Mouse (Mus musculus): ENCODE data around the gene Arrdc2. TPM values are rescaled to one million over a fixed set of nuclear protein-coding genes. Genes with fewer than 3 reads are reported as not detected.

Arrdc2 gene
- polyA plus RNA-seq, 2 experiments = 8.6 to 21.5 TPM

- H3K27me3 ChIP-seq (ENCODE audit: control insufficient read depth, insufficient read depth, low read length) = no peaks in the 10 kb centered on the region
- no peak overlapping the region for H3K27ac ChIP-seq (replicated peaks; ENCODE audit: low read depth, low read length)
- H3K4me1 ChIP-seq (ENCODE audit: control insufficient read depth, insufficient read depth, low read length) = 0 out of 2 replicates have a peak, but pooled peaks cover 3% of the 10 kb centered on the region
- H3K4me3 ChIP-seq (replicated peaks; ENCODE audit: low read length) = no peak overlapping the region
- peaks cover 18% of the 10 kb centered on the region; the same call in 1 of the 2 replicates for H3K36me3 ChIP-seq (ENCODE audit: control insufficient read depth, insufficient read depth, low read length)
- H3K4me2 ChIP-seq (replicated peaks; ENCODE audit: low read depth, low read length, severe bottlenecking) = no peak overlapping the region
- TF ChIP-seq POLR2A (IDR thresholded peaks at IDR 0.05; ENCODE audit: borderline replicate concordance, extremely low read depth, insufficient read depth, insufficient read length) = no peak
- no peaks in the 10 kb centered on the region for H3K9me3 ChIP-seq (ENCODE audit: control insufficient read depth, low read length)
- ATAC-seq (ENCODE audit: low FRiP score, low read depth) = no peak
- no peak for DNase-seq (ENCODE audit: low spot score)
- H3K9ac ChIP-seq (ENCODE audit: low read depth, low read length, severe bottlenecking) = no peak overlapping the region
- 85% methylated on average over 12 of the region's 12 CpGs for WGBS
These were observed 2.9 kb downstream of the Arrdc2 start for GRCm38 (mm10) chr8:70836666-70837065.

GRCm38 (mm10) chr8:70834071-70834470, 5.4 kb downstream of the Arrdc2 start:
- 98% methylated on average over 3 of the region's 3 CpGs for WGBS
- H3K4me1 ChIP-seq (ENCODE audit: control insufficient read depth, insufficient read depth, low read length) = no peaks in the 10 kb centered on the region
- ATAC-seq (ENCODE audit: low FRiP score, low read depth) = no peak
- H3K27me3 ChIP-seq (ENCODE audit: control insufficient read depth, insufficient read depth, low read length) = no peaks in the 10 kb centered on the region
- no peak overlapping the region for H3K27ac ChIP-seq (replicated peaks; ENCODE audit: low read depth, low read length)
- H3K9me3 ChIP-seq (ENCODE audit: control insufficient read depth, low read length) = no peaks in the 10 kb centered on the region
- peaks cover 18% of the 10 kb centered on the region; the same call in 1 of the 2 replicates for H3K36me3 ChIP-seq (ENCODE audit: control insufficient read depth, insufficient read depth, low read length)
- H3K4me3 ChIP-seq (replicated peaks; ENCODE audit: low read length) = no peak overlapping the region
- no peak overlapping the region for H3K9ac ChIP-seq (ENCODE audit: low read depth, low read length, severe bottlenecking)
- no peak overlapping the region for H3K4me2 ChIP-seq (replicated peaks; ENCODE audit: low read depth, low read length, severe bottlenecking)
- DNase-seq (ENCODE audit: low spot score) = no peak
- no peak for TF ChIP-seq POLR2A (IDR thresholded peaks at IDR 0.05; ENCODE audit: borderline replicate concordance, extremely low read depth, insufficient read depth, insufficient read length)

GRCm38 (mm10) chr8:70833520-70833919, 6.0 kb downstream of the Arrdc2 start:
- H3K9me3 ChIP-seq (ENCODE audit: control insufficient read depth, low read length) = no peaks in the 10 kb centered on the region
- WGBS = 43% methylated on average over 9 of the region's 15 CpGs
- peaks cover 18% of the 10 kb centered on the region; the same call in 1 of the 2 replicates for H3K36me3 ChIP-seq (ENCODE audit: control insufficient read depth, insufficient read depth, low read length)
- no peak overlapping the region for H3K27ac ChIP-seq (replicated peaks; ENCODE audit: low read depth, low read length)
- H3K4me2 ChIP-seq (replicated peaks; ENCODE audit: low read depth, low read length, severe bottlenecking) = no peak overlapping the region
- no peaks in the 10 kb centered on the region for H3K27me3 ChIP-seq (ENCODE audit: control insufficient read depth, insufficient read depth, low read length)
- H3K4me3 ChIP-seq (replicated peaks; ENCODE audit: low read length) = no peak overlapping the region
- H3K9ac ChIP-seq (ENCODE audit: low read depth, low read length, severe bottlenecking) = 0 out of 2 replicates have a peak overlapping the region, but pooled peaks have one; percentile 12
- no peak for DNase-seq (ENCODE audit: low spot score)
- 0 out of 2 replicates have a peak, but pooled peaks have one; percentile 24 for ATAC-seq (ENCODE audit: low FRiP score, low read depth)
- no peak for TF ChIP-seq POLR2A (IDR thresholded peaks at IDR 0.05; ENCODE audit: borderline replicate concordance, extremely low read depth, insufficient read depth, insufficient read length)
- H3K4me1 ChIP-seq (ENCODE audit: control insufficient read depth, insufficient read depth, low read length) = no peaks in the 10 kb centered on the region

GRCm38 (mm10) chr8:70833018-70833482, 6.5 kb downstream of the Arrdc2 start:
- WGBS = 50% methylated on average over 9 of the region's 9 CpGs
- Histone ChIP-seq H3K4me1 (ENCODE audit: control insufficient read depth, insufficient read depth, low read length) (no peaks in the 10 kb centered on the region), H3K27ac (replicated peaks; ENCODE audit: low read depth, low read length) (no peak overlapping the region), H3K9ac (ENCODE audit: low read depth, low read length, severe bottlenecking) (0 out of 2 replicates have a peak overlapping the region, but pooled peaks have one; percentile 12), H3K27me3 (ENCODE audit: control insufficient read depth, insufficient read depth, low read length) (no peaks in the 10 kb centered on the region), H3K4me3 (replicated peaks; ENCODE audit: low read length) (no peak overlapping the region), H3K36me3 (ENCODE audit: control insufficient read depth, insufficient read depth, low read length) (peaks cover 18% of the 10 kb centered on the region; the same call in 1 of the 2 replicates), H3K4me2 (replicated peaks; ENCODE audit: low read depth, low read length, severe bottlenecking) (no peak overlapping the region), H3K9me3 (ENCODE audit: control insufficient read depth, low read length) (no peaks in the 10 kb centered on the region)
- no peak for TF ChIP-seq POLR2A (IDR thresholded peaks at IDR 0.05; ENCODE audit: borderline replicate concordance, extremely low read depth, insufficient read depth, insufficient read length)
- no peak for DNase-seq (ENCODE audit: low spot score)
- no peak for ATAC-seq (ENCODE audit: low FRiP score, low read depth)

- Histone ChIP-seq H3K4me3 (replicated peaks; ENCODE audit: low read length) (no peak overlapping the region), H3K9ac (ENCODE audit: low read depth, low read length, severe bottlenecking) (no peak overlapping the region), H3K9me3 (ENCODE audit: control insufficient read depth, low read length) (no peaks in the 10 kb centered on the region), H3K27ac (replicated peaks; ENCODE audit: low read depth, low read length) (no peak overlapping the region), H3K36me3 (ENCODE audit: control insufficient read depth, insufficient read depth, low read length) (peaks cover 18% of the 10 kb centered on the region; the same call in 1 of the 2 replicates), H3K27me3 (ENCODE audit: control insufficient read depth, insufficient read depth, low read length) (no peaks in the 10 kb centered on the region), H3K4me2 (replicated peaks; ENCODE audit: low read depth, low read length, severe bottlenecking) (no peak overlapping the region), H3K4me1 (ENCODE audit: control insufficient read depth, insufficient read depth, low read length) (no peaks in the 10 kb centered on the region)
- no peak for TF ChIP-seq POLR2A (IDR thresholded peaks at IDR 0.05; ENCODE audit: borderline replicate concordance, extremely low read depth, insufficient read depth, insufficient read length)
- no peak for ATAC-seq (ENCODE audit: low FRiP score, low read depth)
- no peak for DNase-seq (ENCODE audit: low spot score)
- WGBS = 61% methylated on average over 11 of the region's 11 CpGs
These were observed 7.1 kb downstream of the Arrdc2 start for GRCm38 (mm10) chr8:70832371-70832770.

Measured in limb, embryonic 14.5 days (tissue).